Mouse (Mus musculus): ENCODE data around the gene Ank. TPM values are rescaled to one million over a fixed set of nuclear protein-coding genes. Genes with fewer than 3 reads are reported as not detected.

Ank gene
- polyA plus RNA-seq, 1 experiment from 2014 or later = 16.7 TPM

DNA sequence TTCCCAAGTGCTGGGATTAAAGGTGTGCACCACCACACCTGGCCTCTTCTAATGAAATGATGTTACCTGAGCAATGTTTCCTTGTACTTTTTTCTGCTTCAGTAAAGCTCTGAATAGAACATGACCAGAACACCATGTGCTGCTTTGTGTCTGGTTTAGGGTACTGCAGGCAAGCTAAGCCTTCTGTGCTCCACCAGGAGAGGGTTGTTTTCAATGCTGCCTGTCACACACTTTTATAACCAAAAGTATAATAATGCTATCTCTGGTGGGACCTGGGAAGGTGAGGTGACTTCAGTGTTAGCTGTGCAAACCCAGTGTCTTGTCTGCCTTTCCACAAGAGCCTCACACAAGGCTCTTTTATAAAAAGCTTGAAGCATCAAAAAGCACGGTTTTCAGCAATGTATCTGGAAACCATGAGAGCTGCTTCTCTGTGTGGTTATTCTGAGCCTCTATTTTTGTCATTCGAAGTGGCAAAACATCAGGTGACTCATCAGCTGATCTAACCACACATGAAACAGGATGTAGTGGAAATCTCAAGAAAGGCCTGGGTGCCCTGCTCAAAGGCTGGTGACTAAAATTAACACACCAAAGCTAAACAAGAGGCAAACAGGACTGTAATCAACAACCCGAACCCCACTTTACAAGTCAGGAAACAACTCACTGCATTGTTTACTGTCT is 130.1 kb downstream of the Ank start:
- WGBS = 76% methylated on average over 3 of the region's 3 CpGs
- no peak overlapping the region; the same call in 1 of the 2 replicates for H3K27ac ChIP-seq (replicated peaks)

DNA sequence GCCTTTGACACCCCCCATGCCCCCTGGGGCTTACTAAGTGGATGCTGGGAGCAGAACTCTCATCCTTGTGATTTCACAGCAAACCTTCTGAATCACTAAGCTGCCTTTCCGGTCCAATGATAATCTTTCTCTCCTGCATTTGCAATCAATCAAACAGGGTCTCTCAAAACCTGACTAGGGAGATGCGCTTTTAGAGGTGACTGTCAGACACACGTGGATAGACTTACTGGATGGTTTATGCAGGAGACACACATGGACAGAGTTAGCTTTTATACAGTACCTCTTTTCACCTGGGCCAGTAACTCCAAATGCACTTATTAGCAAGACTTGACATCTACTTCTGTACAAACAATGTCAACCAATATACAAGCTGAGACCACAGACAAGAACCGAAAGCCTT is 131.0 kb downstream of the Ank start:
- no peak overlapping the region for H3K4me2 ChIP-seq
- no peaks in the 10 kb centered on the region for H3K4me1 ChIP-seq
- H3K36me3 ChIP-seq = peaks cover 15% of the 10 kb centered on the region
- H3K9me3 ChIP-seq (replicated peaks) = no peaks in the 10 kb centered on the region
- ATAC-seq (ENCODE audit: low FRiP score) = no peak
- H3K4me3 ChIP-seq (replicated peaks) = no peak overlapping the region
- 83% methylated on average over 4 of the region's 4 CpGs for WGBS
- H3K27ac ChIP-seq (replicated peaks) = no peak overlapping the region
- no peaks in the 10 kb centered on the region for H3K27me3 ChIP-seq (replicated peaks)
- H3K9ac ChIP-seq (replicated peaks) = no peak overlapping the region

More for the DNA sequence above, 130.1 kb downstream of the Ank start:
- H3K9ac ChIP-seq (replicated peaks) = no peak overlapping the region
- no peak overlapping the region for H3K4me2 ChIP-seq
- no peaks in the 10 kb centered on the region for H3K9me3 ChIP-seq (replicated peaks)
- no peak overlapping the region for H3K4me3 ChIP-seq (replicated peaks)
- no peaks in the 10 kb centered on the region for H3K27me3 ChIP-seq (replicated peaks)
- no peak for ATAC-seq (ENCODE audit: low FRiP score)
- no peaks in the 10 kb centered on the region for H3K4me1 ChIP-seq
- peaks cover 24% of the 10 kb centered on the region for H3K36me3 ChIP-seq

DNA sequence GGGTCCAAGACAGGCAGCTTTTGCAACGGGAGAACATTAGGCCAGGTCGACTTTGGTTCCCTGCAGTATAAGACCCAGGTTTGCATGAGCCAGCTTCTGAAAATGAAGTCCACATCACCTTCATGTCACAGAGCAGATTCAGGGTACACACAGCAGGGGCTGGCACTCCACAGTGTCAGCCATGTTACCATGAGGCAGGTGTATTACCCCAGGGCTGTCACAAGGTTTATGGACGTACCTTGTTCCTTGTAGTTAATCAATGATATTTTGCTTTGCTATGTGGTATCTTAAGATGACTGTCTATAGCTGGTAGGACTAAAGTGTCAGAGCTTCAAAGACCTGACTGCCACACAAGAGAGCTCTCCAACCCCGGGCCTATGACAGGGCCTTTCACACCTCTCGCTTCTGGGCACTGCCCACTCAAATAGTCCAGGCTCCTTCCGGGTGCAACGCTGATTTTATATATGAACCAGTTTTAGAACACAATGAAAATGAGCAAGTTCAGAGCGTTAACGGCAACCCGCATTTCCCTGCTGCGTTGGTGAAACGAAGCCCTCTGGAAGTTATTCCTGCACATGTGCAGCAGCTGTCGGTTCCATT is 132.4 kb downstream of the Ank start:
- no peak for ATAC-seq (ENCODE audit: low FRiP score)
- Histone ChIP-seq H3K27ac (replicated peaks) (no peak overlapping the region), H3K9ac (replicated peaks) (no peak overlapping the region), H3K27me3 (replicated peaks) (no peaks in the 10 kb centered on the region), H3K9me3 (replicated peaks) (no peaks in the 10 kb centered on the region), H3K4me1 (no peaks in the 10 kb centered on the region), H3K4me2 (no peak overlapping the region), H3K4me3 (replicated peaks) (no peak overlapping the region), H3K36me3 (peaks cover 7% of the 10 kb centered on the region)
- WGBS = 93% methylated on average over 13 of the region's 13 CpGs

DNA sequence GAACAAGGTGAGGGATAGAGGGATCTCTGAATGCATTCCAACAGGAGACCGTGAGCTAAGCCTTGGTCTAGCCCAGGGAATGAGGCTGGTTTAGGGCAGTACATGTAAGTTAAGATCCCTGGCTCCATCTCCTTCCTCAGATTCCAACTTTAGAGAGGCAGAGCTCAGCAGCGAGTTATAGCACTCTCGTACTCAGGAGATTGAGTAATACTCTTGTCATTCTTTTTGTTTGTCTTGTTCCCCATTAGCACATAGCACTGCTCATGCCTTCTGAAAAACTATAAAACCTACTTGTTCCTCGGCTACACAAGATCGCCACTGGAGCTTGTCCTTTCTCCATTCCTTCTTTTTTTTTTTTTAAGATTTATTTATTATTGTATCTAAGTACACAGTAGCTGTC is 134.0 kb downstream of the Ank start:
- H3K4me3 ChIP-seq (replicated peaks) = no peak overlapping the region
- no peaks in the 10 kb centered on the region for H3K27me3 ChIP-seq (replicated peaks)
- no peak overlapping the region for H3K4me2 ChIP-seq
- WGBS = 92% methylated on average over 5 of the region's 5 CpGs
- H3K9me3 ChIP-seq (replicated peaks) = no peaks in the 10 kb centered on the region
- H3K4me1 ChIP-seq = no peaks in the 10 kb centered on the region
- H3K36me3 ChIP-seq = peaks cover 10% of the 10 kb centered on the region; the same call in 1 of the 2 replicates
- H3K27ac ChIP-seq (replicated peaks) = no peak overlapping the region
- H3K9ac ChIP-seq (replicated peaks) = no peak overlapping the region
- ATAC-seq (ENCODE audit: low FRiP score) = no peak

DNA sequence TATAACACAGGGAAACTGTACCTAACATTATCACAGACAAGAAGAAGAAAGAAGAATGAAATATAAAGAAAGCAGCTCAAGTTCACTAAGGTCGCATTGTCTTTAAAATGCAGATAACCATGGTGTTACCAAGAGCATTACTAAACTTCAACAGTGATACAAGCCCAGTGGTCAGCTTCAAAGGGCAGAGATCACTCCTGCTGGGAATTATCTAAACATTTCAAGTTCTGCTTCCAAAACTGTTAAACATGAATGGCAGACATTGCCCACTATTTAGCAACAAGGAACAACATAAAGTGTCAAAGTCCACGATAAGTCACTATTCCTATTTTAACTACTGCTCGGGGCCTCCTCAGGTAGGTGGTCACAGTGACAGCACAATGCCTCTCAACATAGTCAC is 138.1 kb downstream of the Ank start:
- Histone ChIP-seq H3K27ac (replicated peaks) (no peak overlapping the region), H3K9me3 (replicated peaks) (no peaks in the 10 kb centered on the region), H3K4me3 (replicated peaks) (no peak overlapping the region), H3K4me2 (no peak overlapping the region), H3K4me1 (no peaks in the 10 kb centered on the region; the same call in 1 of the 2 replicates), H3K9ac (replicated peaks) (no peak overlapping the region), H3K27me3 (replicated peaks) (no peaks in the 10 kb centered on the region), H3K36me3 (peaks cover 25% of the 10 kb centered on the region)
- 75% methylated on average over 3 of the region's 3 CpGs for WGBS
- ATAC-seq (ENCODE audit: low FRiP score) = no peak

DNA sequence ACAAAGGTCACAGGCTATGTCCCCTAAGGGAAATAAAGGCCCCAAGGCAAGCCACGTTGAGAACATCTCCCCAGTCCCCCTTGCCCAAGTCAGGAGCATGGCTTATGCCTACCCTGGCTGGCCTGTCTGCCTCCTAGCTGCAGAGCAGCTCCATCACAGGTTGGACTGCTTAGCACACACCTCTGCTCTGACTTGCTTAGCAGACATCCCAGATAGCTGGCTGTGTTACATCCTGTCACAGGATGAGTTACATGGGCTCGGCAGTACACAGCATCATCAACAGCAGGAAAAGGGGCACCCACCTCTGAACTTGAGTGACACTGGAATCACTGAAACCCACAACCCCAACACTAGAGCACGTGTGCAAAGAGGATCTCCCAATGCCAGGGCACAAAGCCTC is 138.8 kb downstream of the Ank start:
- WGBS = 77% methylated on average over 3 of the region's 3 CpGs
- peak; percentile 51; the same call in 1 of the 2 replicates for ATAC-seq (ENCODE audit: low FRiP score)

DNA sequence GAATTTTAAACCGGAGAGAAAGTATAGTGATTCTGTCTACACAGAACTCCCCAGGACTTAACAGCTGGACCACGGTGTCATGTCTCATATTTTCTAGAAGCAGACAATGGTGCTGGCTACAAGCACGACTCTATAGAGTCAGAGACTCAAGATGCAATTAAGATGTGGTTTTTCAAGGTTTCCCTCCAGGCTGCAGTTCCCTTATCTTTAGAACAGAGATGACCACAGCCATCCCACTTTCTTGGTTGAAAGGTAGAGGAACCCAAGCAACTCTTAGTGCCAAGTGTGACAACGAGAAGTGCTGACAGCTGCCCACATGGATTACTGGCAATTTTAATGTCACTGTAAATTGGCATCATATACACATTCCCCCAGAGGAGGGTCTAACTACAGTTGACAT is 143.1 kb downstream of the Ank start:
- peaks cover 3% of the 10 kb centered on the region for H3K4me1 ChIP-seq
- no peak overlapping the region for H3K27ac ChIP-seq (replicated peaks)
- no peaks in the 10 kb centered on the region for H3K27me3 ChIP-seq (replicated peaks)
- ATAC-seq (ENCODE audit: low FRiP score) = no peak
- no peak overlapping the region for H3K4me2 ChIP-seq
- no peak overlapping the region for H3K9ac ChIP-seq (replicated peaks)
- H3K36me3 ChIP-seq = peaks cover 26% of the 10 kb centered on the region
- H3K9me3 ChIP-seq (replicated peaks) = no peaks in the 10 kb centered on the region
- no peak overlapping the region for H3K4me3 ChIP-seq (replicated peaks)
- WGBS = 74% methylated on average over 4 of the region's 4 CpGs

More for the DNA sequence above, 138.8 kb downstream of the Ank start:
- Histone ChIP-seq H3K27me3 (replicated peaks) (no peaks in the 10 kb centered on the region), H3K4me3 (replicated peaks) (no peak overlapping the region), H3K4me1 (no peaks in the 10 kb centered on the region; the same call in 1 of the 2 replicates), H3K4me2 (no peak overlapping the region), H3K9ac (replicated peaks) (no peak overlapping the region), H3K27ac (replicated peaks) (no peak overlapping the region), H3K36me3 (peaks cover 25% of the 10 kb centered on the region), H3K9me3 (replicated peaks) (no peaks in the 10 kb centered on the region)

DNA sequence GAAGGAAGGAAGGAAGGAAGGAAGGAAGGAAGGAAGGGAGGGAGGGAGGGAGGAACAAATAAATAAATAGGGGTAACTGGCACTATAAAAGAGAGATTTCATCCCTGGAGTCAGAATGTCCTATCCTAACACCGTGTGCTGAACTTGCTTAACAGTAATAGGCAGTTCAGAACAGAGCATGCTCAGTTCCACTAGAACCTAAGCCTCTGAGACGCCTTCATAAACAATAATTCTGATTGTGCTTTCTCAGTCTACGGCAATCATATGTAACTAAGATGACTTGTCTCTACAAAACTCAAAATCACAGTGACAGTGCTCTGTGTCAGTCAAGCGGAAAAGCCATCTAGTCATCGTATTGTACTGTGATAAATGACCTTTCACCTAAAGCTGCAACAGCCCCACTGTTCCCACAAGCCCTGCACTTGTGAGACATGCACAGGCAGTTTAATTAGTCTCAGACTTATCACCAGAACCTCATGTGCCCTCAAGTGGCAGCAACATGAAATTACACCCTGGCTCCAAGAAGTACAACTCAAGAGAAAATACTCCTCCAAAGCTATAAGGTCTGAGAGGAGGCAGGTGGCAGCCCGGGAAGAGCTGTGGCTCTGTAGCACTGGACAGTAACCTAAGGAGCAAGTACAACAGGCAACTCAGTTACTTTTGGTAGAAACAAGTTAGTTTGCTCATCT is 146.2 kb downstream of the Ank start:
- WGBS = 24% methylated on average over 6 of the region's 6 CpGs
- Histone ChIP-seq H3K4me3 (replicated peaks) (no peak overlapping the region), H3K36me3 (peaks cover 25% of the 10 kb centered on the region), H3K4me1 (peaks cover 3% of the 10 kb centered on the region), H3K27ac (replicated peaks) (no peak overlapping the region), H3K4me2 (no peak overlapping the region), H3K9me3 (replicated peaks) (no peaks in the 10 kb centered on the region), H3K9ac (replicated peaks) (no peak overlapping the region), H3K27me3 (replicated peaks) (no peaks in the 10 kb centered on the region)
- ATAC-seq (ENCODE audit: low FRiP score) = peak; percentile 89

DNA sequence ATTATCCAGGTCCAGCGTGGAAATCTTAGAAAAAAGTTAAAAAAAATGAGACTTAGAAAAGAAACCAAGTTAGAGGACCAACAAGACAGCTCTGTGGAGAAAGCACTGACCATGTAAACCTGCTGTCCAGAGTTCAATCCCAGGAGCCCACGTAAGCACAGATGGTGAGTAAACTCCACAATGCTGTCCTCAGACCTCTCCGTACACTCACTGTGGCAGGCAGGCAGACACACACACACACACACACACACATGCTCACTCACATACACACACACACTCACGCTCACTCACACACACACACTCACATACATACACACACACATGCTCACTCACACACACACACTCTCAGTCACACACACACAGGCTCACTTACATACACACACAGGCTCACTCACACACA is 146.8 kb downstream of the Ank start:
- Histone ChIP-seq H3K9ac (replicated peaks) (no peak overlapping the region), H3K9me3 (replicated peaks) (no peaks in the 10 kb centered on the region), H3K36me3 (peaks cover 24% of the 10 kb centered on the region), H3K27me3 (replicated peaks) (no peaks in the 10 kb centered on the region), H3K4me1 (peaks cover 3% of the 10 kb centered on the region), H3K4me2 (no peak overlapping the region), H3K27ac (replicated peaks) (no peak overlapping the region), H3K4me3 (replicated peaks) (no peak overlapping the region)
- WGBS = 98% methylated on average over 4 of the region's 4 CpGs
- no peak for ATAC-seq (ENCODE audit: low FRiP score)

DNA sequence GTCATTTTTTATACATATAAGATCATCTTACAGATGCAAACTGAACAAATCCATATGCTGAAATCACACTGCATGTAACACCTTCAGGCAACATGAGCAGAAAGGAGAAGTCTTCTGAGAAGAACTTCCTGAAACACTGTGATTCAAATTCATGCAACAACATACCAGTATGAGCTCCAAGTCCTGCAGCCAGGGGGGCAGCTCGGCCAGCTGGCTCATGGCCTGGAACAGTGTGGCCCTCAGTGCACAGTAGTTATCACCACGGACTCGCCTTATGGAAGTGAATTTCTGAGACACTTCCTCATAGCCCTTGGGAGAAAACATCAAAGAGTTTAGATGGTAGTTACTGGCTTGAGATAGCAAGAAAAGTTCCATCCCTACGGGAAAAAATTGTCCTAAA is 149.7 kb downstream of the Ank start:
- no peak overlapping the region for H3K4me2 ChIP-seq
- H3K9ac ChIP-seq (replicated peaks) = no peak overlapping the region
- H3K9me3 ChIP-seq (replicated peaks) = no peaks in the 10 kb centered on the region
- no peak overlapping the region for H3K27ac ChIP-seq (replicated peaks)
- no peak for ATAC-seq (ENCODE audit: low FRiP score)
- no peaks in the 10 kb centered on the region for H3K27me3 ChIP-seq (replicated peaks)
- peaks cover 16% of the 10 kb centered on the region for H3K36me3 ChIP-seq
- WGBS = 77% methylated on average over 4 of the region's 4 CpGs
- H3K4me3 ChIP-seq (replicated peaks) = no peak overlapping the region
- H3K4me1 ChIP-seq = peaks cover 3% of the 10 kb centered on the region

DNA sequence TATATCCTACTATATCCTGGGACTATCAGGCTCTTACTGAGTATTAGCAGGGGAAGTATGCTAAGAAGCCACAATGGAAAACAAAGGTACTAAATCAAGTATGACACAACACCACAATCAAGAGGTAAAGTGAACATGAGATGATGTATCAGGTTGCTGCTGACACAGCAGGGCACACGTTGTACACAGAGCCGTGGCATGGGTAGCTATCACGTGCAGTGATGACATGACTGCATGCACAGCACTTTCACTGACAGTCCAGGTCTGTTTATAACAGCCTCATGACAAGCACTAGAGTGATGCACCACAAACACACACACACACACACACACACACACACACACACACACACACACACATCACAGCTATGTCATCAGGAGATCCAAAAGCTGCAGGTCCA is 150.8 kb downstream of the Ank start:
- Histone ChIP-seq H3K27me3 (replicated peaks) (no peaks in the 10 kb centered on the region), H3K4me3 (replicated peaks) (no peak overlapping the region), H3K27ac (replicated peaks) (no peak overlapping the region), H3K36me3 (peaks cover 15% of the 10 kb centered on the region), H3K4me2 (no peak overlapping the region), H3K4me1 (peaks cover 3% of the 10 kb centered on the region), H3K9ac (replicated peaks) (no peak overlapping the region), H3K9me3 (replicated peaks) (no peaks in the 10 kb centered on the region)
- WGBS = 80% methylated on average over 3 of the region's 3 CpGs
- no peak for ATAC-seq (ENCODE audit: low FRiP score)

All from neural tube, embryonic 15.5 days (tissue).